Mouse (Mus musculus) lung, embryonic 15.5 days (tissue): Measurements from ENCODE around the gene Gpr87. TPM values are rescaled to one million over a fixed set of nuclear protein-coding genes. Genes with fewer than 3 reads are reported as not detected.
A peak's percentile ranks its signal among the peaks of the same experiment; 100 is the strongest.

ENCODE experiments used
- ATAC-seq: fragments of 200-750 bp; cut with Nextera tagmentation; 2 replicates; pipeline ENCODE4 v1.8.0; 2017; ENCODE audit warnings: moderate number of reproducible peaks, borderline replicate concordance; ENCODE audit not compliant: low FRiP score, low TSS enrichment; ENCODE audit errors: extremely low read depth
- H3K27ac ChIP-seq: fragments of 300-500 bp; sonication (generic); 2 replicates; pipeline ENCODE4 v1.5.1; 2015; ENCODE audit warnings: moderate library complexity, mild to moderate bottlenecking, inconsistent platforms
- H3K27me3 ChIP-seq: fragments of 300-500 bp; sonication (generic); 2 replicates; pipeline ENCODE4 v1.6.1; 2015; ENCODE audit warnings: inconsistent platforms
- H3K36me3 ChIP-seq: fragments of 300-500 bp; sonication (generic); 2 replicates; pipeline ENCODE4 v1.6.1; 2015; ENCODE audit warnings: inconsistent platforms
- H3K4me1 ChIP-seq: fragments of 300-500 bp; sonication (generic); 2 replicates; pipeline ENCODE4 v1.6.1; 2015; ENCODE audit warnings: inconsistent platforms
- H3K4me2 ChIP-seq: fragments of 300-500 bp; sonication (generic); 2 replicates; pipeline ENCODE4 v1.6.1; 2015; ENCODE audit warnings: inconsistent platforms, mild to moderate bottlenecking, moderate library complexity
- H3K4me3 ChIP-seq: fragments of 300-500 bp; sonication (generic); 2 replicates; pipeline ENCODE4 v1.5.1; 2015; ENCODE audit warnings: mild to moderate bottlenecking, inconsistent platforms
- H3K9ac ChIP-seq: fragments of 300-500 bp; sonication (generic); 2 replicates; pipeline ENCODE4 v1.6.1; 2015; ENCODE audit warnings: inconsistent platforms
- H3K9me3 ChIP-seq: fragments of 300-500 bp; sonication (generic); 2 replicates; pipeline ENCODE4 v1.6.1; 2016; ENCODE audit warnings: inconsistent platforms
- WGBS: fragments of 180-500 bp; shearing (Covaris S2); methylation state at CpG from one replicate; pipeline ENCODE4 v1.1.7; 2015; 5-methylcytosine and 5-hydroxymethylcytosine counted together
- polyA plus RNA-seq: library from polyadenylated mRNA; unstranded; fragments of >200 nt; fragmentation: Nextera tagmentation; extraction: Ambion mirVana; gene quantifications from 2 replicates; pipeline ENCODE4 v1.2.1, GENCODE M21; 2015

Gene Gpr87
- polyA plus RNA-seq, 1 experiment from 2014 or later, result 0.29 TPM

- Histone ChIP-seq H3K9me3 (no peaks in the 10 kb centered on the region), H3K4me1 (no peaks in the 10 kb centered on the region), H3K36me3 (no peaks in the 10 kb centered on the region), H3K27ac (no peak overlapping the region), H3K27me3 (no peaks in the 10 kb centered on the region), H3K4me3 (no peak overlapping the region), H3K4me2 (no peak overlapping the region), H3K9ac (no peak overlapping the region)
- ATAC-seq, result no peak
These were observed 12.8 kb downstream of the Gpr87 start for GRCm38 (mm10) chr3:59182129-59182528.

DNA sequence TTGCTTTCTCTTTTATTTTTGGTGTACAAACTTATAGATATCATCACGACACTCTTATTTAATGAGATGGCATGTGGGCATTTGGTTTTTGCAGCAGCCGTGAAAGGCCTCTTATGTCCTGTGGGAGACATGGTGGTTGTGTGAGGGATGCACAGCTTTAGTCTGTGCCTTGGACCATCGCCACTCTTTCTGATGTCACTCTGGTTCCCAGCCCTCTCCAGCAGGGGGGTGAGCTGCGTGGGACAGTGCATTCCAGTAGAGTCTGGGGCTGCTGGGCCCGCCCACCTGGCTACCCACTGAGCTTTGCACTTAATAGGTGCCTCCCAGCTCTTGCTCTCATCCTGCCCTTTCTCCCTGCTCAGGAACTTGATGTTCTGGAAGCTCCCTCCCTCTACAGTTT, 13.8 kb downstream of the Gpr87 start:
- Histone ChIP-seq H3K4me2 (no peak overlapping the region), H3K4me1 (no peaks in the 10 kb centered on the region), H3K9me3 (no peaks in the 10 kb centered on the region), H3K9ac (no peak overlapping the region), H3K27me3 (no peaks in the 10 kb centered on the region), H3K36me3 (no peaks in the 10 kb centered on the region), H3K27ac (no peak overlapping the region), H3K4me3 (no peak overlapping the region)
- WGBS, result 68% methylated on average over 5 of the region's 5 CpGs
- no peak; the same call in 1 of the 2 replicates for ATAC-seq

DNA sequence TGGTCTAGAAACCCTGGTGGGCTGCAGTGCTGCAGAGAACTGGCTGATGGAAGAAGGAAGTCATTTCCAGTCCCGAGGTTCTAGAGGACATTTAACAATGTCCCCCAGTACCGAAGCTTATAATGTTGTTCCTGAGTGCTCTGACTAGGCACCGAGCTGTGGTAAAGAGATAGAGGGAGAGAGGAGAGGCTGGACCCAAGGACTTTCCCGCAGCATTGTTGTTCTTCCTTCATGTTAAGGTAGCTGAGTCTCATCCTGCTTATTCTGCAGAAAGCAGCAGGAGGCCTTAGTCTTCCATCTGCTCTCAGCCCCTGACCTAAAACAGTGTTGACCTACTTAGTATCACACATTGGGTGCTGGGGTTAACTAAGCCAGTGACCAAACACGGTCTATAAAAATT, 18.0 kb downstream of the Gpr87 start:
- Histone ChIP-seq H3K27me3 (no peaks in the 10 kb centered on the region), H3K4me3 (no peak overlapping the region), H3K27ac (no peak overlapping the region), H3K4me1 (peaks cover 5% of the 10 kb centered on the region; the same call in 1 of the 2 replicates), H3K9me3 (no peaks in the 10 kb centered on the region), H3K36me3 (no peaks in the 10 kb centered on the region), H3K4me2 (no peak overlapping the region), H3K9ac (no peak overlapping the region)
- 60% methylated on average over 5 of the region's 5 CpGs for WGBS
- ATAC-seq, result no peak

GRCm38 (mm10) chr3:59175234-59175633, 19.7 kb downstream of the Gpr87 start:
- WGBS, result 14% methylated on average over 5 of the region's 5 CpGs
- Histone ChIP-seq H3K4me1 (peaks cover 5% of the 10 kb centered on the region; the same call in 1 of the 2 replicates), H3K36me3 (no peaks in the 10 kb centered on the region), H3K9ac (no peak overlapping the region), H3K4me3 (no peak overlapping the region), H3K27ac (no peak overlapping the region), H3K27me3 (no peaks in the 10 kb centered on the region), H3K9me3 (no peaks in the 10 kb centered on the region), H3K4me2 (no peak overlapping the region)
- ATAC-seq, result peak; percentile 74; the same call in 1 of the 2 replicates

- ATAC-seq, result no peak
- H3K9me3 ChIP-seq, result no peaks in the 10 kb centered on the region
- WGBS, result 53% methylated on average over 6 of the region's 6 CpGs
- H3K36me3 ChIP-seq, result no peaks in the 10 kb centered on the region
- H3K27ac ChIP-seq, result no peak overlapping the region
- no peak overlapping the region for H3K4me2 ChIP-seq
- no peak overlapping the region for H3K9ac ChIP-seq
- H3K4me1 ChIP-seq, result peaks cover 5% of the 10 kb centered on the region; the same call in 1 of the 2 replicates
- no peaks in the 10 kb centered on the region for H3K27me3 ChIP-seq
- no peak overlapping the region for H3K4me3 ChIP-seq
These were observed 20.3 kb downstream of the Gpr87 start for GRCm38 (mm10) chr3:59174426-59175154.

- Histone ChIP-seq H3K4me1 (peaks cover 15% of the 10 kb centered on the region), H3K4me3 (no peak overlapping the region), H3K4me2 (no peak overlapping the region), H3K27ac (peak overlapping the region; percentile 71), H3K36me3 (no peaks in the 10 kb centered on the region), H3K9ac (no peak overlapping the region), H3K27me3 (no peaks in the 10 kb centered on the region), H3K9me3 (no peaks in the 10 kb centered on the region)
- ATAC-seq, result no peak
- whole genome bisulfite sequencing, result 28% methylated on average over 2 of the region's 2 CpGs
These were observed 24.8 kb downstream of the Gpr87 start for GRCm38 (mm10) chr3:59169921-59170627.

- 67% methylated on average over 4 of the region's 4 CpGs for WGBS
- H3K4me2 ChIP-seq, result no peak overlapping the region
- no peak overlapping the region for H3K27ac ChIP-seq
- ATAC-seq, result no peak
- H3K9ac ChIP-seq, result no peak overlapping the region
- no peaks in the 10 kb centered on the region for H3K9me3 ChIP-seq
- H3K36me3 ChIP-seq, result no peaks in the 10 kb centered on the region
- peaks cover 11% of the 10 kb centered on the region for H3K4me1 ChIP-seq
- H3K27me3 ChIP-seq, result no peaks in the 10 kb centered on the region
- H3K4me3 ChIP-seq, result no peak overlapping the region
These were observed 25.7 kb downstream of the Gpr87 start for GRCm38 (mm10) chr3:59169215-59169614.

DNA sequence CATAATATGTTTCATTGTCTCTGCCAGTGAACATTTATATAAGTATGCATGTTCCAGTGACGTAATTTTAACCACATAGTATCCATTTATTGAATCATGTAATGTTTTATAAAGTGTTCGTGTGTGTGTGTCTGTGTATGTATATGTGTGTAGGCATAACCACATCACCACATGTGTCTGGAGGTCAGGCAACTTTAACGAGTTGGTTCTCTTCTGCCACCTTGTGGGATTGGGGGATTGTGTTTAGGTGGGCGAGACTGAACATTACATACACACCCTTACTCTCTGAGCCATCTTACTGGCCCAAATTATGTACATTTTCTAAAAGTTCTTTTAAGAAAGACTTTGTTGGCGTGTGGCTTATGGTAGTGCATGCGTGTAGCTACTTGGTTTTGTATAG, 26.4 kb downstream of the Gpr87 start:
- Histone ChIP-seq H3K4me2 (no peak overlapping the region), H3K27me3 (no peaks in the 10 kb centered on the region), H3K27ac (peak overlapping the region; percentile 85; the same call in 1 of the 2 replicates), H3K4me1 (peaks cover 11% of the 10 kb centered on the region), H3K9ac (no peak overlapping the region), H3K36me3 (no peaks in the 10 kb centered on the region), H3K4me3 (no peak overlapping the region), H3K9me3 (no peaks in the 10 kb centered on the region)
- no peak for ATAC-seq
- 86% methylated on average over 6 of the region's 6 CpGs for WGBS

GRCm38 (mm10) chr3:59167417-59168054, 27.4 kb downstream of the Gpr87 start:
- Histone ChIP-seq H3K9ac (no peak overlapping the region), H3K4me3 (no peak overlapping the region), H3K4me2 (no peak overlapping the region), H3K4me1 (peaks cover 11% of the 10 kb centered on the region), H3K36me3 (no peaks in the 10 kb centered on the region), H3K27ac (peak overlapping the region; percentile 85), H3K9me3 (no peaks in the 10 kb centered on the region), H3K27me3 (no peaks in the 10 kb centered on the region)
- peak; percentile 92 for ATAC-seq
- WGBS, result 34% methylated on average over 2 of the region's 2 CpGs

GRCm38 (mm10) chr3:59160465-59160864, 34.4 kb downstream of the Gpr87 start:
- H3K9ac ChIP-seq, result no peak overlapping the region
- 59% methylated on average over 1 of the region's 1 CpGs for WGBS
- H3K9me3 ChIP-seq, result no peaks in the 10 kb centered on the region
- H3K36me3 ChIP-seq, result no peaks in the 10 kb centered on the region
- no peaks in the 10 kb centered on the region for H3K4me1 ChIP-seq
- no peak for ATAC-seq
- peak overlapping the region; percentile 13; the same call in 1 of the 2 replicates for H3K27ac ChIP-seq
- no peaks in the 10 kb centered on the region for H3K27me3 ChIP-seq
- H3K4me3 ChIP-seq, result no peak overlapping the region
- no peak overlapping the region for H3K4me2 ChIP-seq

GRCm38 (mm10) chr3:59157048-59157447, 37.9 kb downstream of the Gpr87 start:
- Histone ChIP-seq H3K4me2 (no peak overlapping the region), H3K9me3 (no peaks in the 10 kb centered on the region), H3K9ac (no peak overlapping the region), H3K4me1 (no peaks in the 10 kb centered on the region), H3K36me3 (no peaks in the 10 kb centered on the region), H3K27me3 (no peaks in the 10 kb centered on the region), H3K27ac (no peak overlapping the region), H3K4me3 (no peak overlapping the region)
- ATAC-seq, result no peak
- 88% methylated on average over 5 of the region's 5 CpGs for WGBS

- Histone ChIP-seq H3K4me3 (no peak overlapping the region), H3K9ac (no peak overlapping the region), H3K27me3 (no peaks in the 10 kb centered on the region), H3K4me2 (no peak overlapping the region), H3K9me3 (no peaks in the 10 kb centered on the region), H3K4me1 (no peaks in the 10 kb centered on the region), H3K27ac (no peak overlapping the region), H3K36me3 (no peaks in the 10 kb centered on the region)
- no peak for ATAC-seq
- WGBS, result 93% methylated on average over 6 of the region's 6 CpGs
These were observed 39.5 kb downstream of the Gpr87 start for GRCm38 (mm10) chr3:59155404-59155803.
